Mouse (Mus musculus): ENCODE results near the gene Scd2.
"Not testable (repeated sequence)": the region's sequence is repeated elsewhere in the genome, so short reads cannot be mapped to it uniquely, and the experiment has no call there.

The Scd2 gene

DNA sequence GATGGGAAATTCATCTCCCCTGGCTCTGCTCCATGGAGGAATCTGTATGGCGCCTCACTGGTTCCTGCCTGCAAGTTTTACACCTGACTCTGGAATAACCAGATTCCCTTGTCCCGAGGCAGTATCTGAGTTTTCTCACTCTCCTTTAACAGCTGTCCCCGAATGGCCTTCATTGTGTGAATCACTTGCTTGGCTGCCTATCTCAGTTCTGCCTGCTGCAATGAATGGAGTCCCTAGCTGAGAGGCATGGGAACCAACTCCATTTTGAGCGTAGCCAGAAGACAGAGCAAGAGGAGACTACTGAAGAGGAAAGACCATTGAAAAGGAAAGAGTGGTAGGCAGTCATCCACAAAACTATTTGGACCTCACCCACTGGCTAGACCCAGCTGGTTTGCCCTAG is 19.8 kb upstream of the Scd2 start:
- DNase-seq (ENCODE audit: low read depth, low spot score), result no peak

DNA sequence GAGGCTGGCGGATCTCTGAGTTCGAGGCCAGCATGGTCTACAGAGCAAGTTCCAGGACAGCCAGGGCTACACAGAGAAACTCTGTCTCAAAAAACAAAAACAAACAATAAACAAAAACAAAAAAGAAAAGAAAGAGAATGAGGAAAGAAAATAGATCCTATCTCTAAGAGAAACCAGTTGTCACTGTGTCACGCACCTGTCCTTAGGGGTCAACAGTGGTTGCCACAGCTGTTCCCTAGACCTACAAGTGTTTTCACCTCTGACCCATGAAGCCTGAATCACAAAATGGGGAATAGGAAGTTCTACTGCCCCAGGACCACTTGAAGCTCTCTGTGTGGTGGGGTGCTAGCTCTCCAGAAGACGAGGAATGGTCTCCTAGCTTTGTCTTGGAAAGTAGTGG is 19.0 kb upstream of the Scd2 start:
- no peak for DNase-seq (ENCODE audit: low read depth, low spot score)

DNA sequence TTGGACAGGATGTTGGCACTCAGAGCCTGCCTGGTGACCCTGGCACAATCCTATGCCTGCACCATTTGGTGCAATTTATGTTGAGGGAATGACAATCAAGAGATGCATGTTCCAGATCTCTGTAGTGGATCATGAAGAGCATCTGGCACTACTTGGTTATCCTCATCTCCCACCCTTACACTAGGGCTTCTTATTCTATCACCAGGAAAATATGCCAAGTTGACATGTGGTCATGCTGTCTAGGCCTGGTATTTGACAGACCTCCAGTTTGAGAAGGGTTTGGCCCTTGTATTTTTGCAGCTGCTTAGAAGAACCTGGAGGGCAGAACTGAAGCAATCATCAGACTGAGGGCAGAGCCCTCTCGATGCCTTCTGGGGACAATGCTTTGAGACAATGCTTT is 18.1 kb upstream of the Scd2 start:
- DNase-seq (ENCODE audit: low read depth, low spot score), result no peak

DNA sequence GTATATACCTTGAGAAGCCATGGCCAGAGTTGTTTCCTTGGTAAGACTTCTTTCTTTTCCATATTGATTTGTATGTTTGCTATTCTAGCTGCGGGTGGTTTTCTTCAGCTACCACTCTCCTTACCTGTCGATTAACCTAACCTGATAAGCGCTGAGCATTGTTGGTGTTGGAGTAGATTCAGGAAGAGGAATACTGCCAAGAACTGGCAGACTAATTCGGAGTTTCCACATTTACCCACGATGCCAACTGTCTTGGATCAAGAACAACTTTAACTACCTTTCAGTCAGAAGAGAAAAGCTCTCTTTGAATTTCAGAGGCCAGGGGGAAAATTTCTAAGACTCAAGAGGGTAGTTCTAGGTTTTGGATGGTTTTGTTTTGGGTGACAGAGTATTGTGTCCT is 16.6 kb upstream of the Scd2 start:
- DNase-seq (ENCODE audit: low read depth, low spot score), result no peak

DNA sequence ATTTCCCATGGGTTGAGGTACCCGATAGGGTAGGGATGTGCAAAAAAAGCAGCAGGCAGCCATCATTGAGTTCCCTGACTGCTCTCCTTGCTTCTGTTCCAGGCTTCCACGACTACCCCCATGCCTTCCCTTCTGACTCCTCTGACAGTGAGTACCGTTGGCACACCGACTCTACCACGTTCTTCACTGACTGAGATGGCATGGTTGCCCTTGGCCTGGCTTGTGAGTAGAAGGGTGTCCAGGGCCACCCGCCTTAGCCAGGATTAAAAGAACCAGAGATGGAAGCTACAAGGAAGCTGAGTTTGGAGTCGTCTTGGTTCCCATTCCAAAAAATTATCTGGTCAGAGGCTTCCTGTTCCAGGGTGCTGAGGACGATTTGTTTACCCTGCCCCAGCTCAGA is 15.5 kb upstream of the Scd2 start:
- DNase-seq (ENCODE audit: low read depth, low spot score), result no peak

DNA sequence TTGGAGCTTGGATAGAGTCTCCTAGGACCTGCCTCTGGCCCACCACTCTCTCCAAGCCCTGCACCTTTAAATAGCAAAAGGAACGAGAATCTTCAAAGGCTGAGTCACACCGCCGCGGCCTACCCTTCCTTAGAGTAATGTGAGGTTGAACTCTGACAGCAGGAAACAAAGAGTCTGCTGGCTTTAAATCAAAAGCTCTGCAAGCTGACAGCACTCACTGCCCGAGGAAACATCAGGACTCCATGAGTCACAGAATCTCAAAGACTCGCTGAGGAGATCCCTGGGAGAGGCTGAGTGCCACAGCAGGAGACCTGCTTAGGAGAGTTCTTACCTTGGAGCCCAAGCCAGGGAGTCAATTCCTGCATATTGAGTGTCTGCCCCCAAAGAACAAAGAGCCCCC is 12.7 kb upstream of the Scd2 start:
- no peak for DNase-seq (ENCODE audit: low read depth, low spot score)

DNA sequence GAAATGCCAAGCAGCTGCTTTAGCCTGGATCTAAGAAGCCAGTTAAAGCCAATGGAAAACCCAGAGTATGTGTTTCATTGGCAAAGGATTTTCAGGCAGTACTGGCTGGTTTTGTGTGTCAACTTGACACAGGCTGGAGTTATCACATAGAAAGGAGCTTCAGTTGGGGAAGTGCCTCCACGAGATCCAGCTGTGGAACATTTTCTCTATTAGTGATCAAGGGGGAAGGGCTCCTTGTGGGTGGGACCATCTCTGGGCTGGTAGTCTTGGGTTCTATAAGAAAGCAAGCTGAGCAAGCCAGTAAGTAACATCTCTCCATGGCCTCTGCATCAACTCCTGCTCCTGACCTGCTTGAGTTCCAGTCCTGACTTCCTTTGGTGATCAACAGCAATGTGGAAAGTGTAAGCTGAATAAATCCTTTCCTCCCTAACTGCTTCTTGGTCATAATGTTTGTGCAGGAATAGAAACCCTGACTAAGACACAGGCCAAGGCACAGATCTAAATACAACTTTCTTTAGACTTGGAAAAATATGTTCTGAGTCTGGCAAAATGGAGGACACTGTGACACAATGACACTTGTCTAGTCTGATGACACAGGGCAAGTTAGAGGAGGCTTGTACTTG is 11.5 kb upstream of the Scd2 start:
- DNase-seq (ENCODE audit: low read depth, low spot score), result not testable (repeated sequence)

DNA sequence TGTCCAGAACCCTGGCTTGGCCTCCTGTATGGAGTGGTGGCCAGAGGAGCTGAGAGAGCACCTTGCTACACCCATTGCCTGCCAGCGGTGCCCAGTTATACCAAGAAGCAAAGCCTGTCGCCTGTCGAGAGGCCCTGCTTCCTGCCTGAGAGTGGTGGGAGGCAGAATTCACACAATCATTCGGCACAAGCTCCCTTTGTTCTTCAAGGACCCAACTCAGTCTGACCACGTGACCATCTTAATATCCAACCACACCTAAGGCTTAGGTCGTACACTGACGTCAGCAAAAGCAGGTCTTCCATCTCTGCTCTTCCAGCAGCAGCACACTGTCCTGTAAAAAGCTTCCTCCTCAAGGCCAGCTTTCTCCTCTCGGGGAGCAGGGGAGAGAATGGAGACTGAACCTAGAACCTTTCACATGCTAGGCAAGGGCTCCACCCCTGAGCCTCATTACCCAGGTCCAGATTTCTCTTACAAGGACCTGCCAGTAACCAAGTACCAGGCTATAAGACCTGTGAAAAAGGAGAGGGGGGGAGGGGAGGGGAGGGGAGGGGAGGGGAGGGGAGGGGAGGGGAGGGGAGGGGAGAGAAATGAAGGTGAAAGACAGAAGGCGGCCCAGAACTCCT is 10.8 kb upstream of the Scd2 start:
- no peak for DNase-seq (ENCODE audit: low read depth, low spot score)

DNA sequence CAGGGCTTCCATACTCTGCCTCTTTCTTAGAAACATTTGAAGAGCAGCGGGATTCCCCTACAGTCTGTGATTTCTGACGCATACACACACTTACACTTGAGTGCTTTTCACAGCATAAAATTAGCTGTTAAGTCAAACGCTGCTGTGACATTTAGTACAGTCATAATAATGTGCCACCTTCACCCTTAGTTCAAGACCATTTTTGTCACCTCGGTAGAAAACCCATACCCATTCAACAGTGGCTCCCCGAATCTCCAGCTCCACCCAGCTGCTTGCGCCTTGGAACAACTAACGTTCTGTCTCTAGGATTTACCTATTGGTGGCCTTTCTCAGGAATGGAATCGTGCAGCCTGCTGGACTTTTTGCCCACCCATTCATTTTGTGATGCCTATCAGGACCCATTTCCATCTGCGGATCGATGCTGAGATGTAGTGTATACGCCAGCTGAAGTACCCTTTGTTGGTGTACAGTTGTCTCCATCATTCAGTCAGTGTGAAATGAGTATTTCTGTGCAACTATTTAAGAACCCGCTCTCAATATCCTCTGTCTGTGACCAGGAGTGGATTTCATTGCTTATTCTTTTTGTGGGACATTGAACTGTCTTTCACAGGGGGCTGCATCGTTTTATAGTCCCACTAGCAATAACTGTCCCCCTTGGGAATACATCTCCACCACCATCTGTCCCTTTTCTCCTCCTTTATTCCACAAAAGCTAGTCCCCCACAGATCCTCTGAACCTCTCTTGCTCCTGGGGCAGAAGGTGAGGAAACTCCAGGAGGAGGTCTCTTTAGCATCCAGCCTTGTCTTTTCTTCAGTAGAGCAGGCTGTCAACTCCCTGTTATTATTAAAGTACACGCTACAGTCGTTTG is 10.1 kb upstream of the Scd2 start:
- no peak for DNase-seq (ENCODE audit: low read depth, low spot score)

DNA sequence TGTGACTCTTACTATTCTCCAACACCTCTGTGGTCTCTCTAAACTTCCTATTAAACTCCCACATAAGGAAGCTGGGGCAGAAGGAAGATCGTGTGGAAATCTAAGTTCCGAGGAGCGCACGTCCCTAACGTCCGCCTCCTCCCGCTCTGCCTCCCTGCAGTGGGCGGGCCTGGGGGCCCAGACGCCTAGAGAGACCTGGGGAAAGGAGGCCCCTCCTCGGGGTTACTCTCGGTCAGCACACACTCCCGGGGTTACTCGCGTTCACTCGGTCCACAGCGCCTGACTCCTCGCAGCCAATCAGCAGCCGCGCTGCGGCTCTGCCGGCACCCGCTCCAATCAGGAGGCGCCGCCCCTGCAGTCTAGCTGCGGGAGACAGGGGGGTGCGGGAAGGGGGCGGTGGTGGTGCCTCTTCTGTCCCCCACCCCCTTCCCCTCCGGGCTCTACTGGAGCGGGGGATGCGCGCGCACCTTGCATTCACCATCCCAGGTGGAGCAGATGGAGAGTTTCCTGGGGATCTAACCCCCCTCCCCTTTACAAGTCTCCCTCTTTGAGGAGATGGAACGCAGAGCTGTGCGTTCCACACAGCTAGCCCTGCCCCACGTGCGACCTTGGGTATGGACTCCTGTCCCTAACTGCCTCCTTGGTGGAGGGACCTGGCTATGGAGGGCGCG is 9.3 kb upstream of the Scd2 start:
- DNase-seq (ENCODE audit: low read depth, low spot score), result peak; percentile 78

DNA sequence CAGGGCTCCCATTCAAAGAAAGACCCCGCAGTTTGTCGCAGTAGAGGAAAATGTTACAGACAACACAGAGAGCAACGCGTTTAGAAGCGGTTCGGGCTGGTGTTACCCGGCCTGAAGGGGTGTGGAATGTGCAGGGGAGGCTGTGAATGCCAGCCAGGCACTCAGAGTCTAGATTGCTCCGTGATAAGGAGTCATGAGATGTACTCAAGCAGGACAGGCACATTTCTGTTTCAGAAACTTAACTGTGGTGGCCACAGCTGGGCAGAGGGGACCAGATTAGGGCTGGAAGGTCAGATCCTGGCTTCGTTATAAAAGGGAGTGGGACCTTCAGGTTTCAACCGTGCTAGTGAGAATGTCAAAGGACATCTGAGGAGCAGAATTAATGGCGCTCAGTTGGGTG is 8.8 kb upstream of the Scd2 start:
- no peak for DNase-seq (ENCODE audit: low read depth, low spot score)

DNA sequence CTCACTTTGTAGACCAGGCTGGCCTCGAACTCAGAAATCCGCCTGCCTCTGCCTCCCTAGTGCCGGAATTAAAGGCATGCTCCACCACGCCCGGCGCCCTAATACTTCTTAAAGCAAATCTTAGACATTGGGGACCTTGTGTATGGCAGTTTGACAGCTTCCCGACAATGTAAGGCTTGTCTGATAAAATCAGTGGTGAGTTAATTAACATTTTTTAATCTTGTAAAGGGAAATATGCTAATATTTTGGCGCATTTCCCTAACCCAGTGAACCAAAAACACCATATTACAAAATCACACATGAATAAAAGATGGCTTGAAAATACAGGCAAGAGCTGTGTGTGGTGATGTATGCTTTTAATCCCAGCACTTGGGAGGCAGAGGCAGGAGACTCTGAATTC is 7.9 kb upstream of the Scd2 start:
- DNase-seq (ENCODE audit: low read depth, low spot score), result no peak

DNA sequence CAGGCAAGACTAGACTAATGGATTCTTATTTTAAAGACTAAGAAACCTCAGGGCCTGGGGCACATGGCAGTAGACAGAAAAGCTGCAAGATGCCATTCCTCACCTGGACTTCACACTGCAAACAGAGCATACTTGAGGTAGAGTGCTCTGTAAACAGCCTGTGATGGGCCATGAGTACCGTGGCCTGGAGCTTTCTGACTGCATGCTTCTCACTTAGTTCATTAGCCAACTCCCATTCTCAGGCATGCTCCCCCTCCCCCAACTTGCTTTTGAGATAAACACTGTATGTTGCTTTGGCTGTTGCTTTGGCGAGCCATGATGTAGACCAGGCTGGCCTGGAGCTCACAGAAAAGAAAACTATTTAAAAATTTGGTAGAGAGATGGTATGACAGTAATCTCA is 7.4 kb upstream of the Scd2 start:
- no peak for DNase-seq (ENCODE audit: low read depth, low spot score)

DNA sequence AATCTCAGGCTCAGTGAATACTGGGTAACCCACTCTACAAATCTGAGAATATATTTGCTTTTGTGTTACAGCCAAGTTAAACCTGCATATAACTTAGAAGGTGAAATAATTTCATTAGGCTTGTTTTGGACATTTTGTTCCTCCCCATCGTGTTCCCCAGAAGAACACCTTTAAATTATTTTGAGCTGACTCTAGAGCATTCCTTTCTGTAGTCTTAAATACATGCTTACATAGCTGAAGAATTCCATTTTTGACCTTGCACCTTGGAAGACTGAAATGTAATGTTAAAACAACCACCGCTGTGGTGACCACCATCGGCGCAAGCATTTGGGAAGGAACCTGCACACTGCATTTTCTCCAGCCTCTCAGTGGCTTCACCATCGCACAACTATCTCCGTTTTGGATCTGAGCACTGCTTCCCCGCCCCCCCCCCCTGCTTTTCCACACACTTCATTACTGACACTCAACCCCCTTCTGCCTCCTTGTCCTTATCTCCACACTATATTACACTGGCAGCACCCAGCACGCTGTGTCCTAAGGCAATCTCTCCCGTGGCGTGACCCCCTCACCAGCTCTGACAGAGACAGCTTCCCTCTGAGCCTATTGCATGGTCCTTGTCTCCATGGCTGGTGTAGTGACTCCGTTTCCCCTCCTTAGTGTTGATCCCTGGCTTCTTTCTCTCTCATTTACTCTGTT is 5.9 kb upstream of the Scd2 start:
- DNase-seq (ENCODE audit: low read depth, low spot score), result no peak

DNA sequence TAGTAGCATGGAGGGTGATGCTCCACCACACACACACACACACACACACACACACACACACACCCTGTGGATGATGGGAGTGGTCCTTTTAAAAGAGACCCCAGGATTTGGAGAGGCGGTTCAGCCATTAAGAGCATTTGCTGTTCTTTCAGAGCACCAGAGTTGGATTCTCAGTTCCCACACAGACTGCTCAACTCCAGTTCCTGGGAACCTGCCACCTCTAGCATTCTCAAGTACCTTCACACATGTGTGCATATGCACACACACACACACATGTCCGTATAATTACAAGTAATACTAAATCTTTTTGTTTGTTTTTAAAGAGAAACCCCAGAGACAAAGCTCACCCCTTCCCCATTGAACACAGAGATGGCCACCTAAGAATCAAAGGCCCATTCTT is 1.4 kb upstream of the Scd2 start:
- no peak for DNase-seq (ENCODE audit: low read depth, low spot score)

DNA sequence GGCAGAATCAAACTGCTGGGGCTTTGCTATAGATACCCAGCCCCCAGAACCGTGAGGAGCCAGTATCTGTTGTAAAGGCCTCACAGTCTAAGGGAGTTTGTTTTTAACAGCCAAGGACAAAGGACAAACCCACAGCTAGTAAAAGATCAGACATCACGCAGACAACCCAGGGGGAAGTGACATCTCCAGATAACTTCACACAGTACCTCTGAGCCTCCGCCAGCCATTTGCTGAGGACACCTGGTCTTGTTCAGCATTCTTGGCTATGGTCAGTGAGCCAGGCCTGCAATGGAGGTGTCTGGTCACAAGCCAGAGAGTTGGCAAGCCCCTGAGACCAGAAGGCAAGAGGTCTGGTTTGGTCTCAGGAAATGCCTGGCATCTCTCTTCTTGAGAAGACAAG is 991 bp upstream of the Scd2 start:
- DNase-seq (ENCODE audit: low read depth, low spot score), result no peak

DNA sequence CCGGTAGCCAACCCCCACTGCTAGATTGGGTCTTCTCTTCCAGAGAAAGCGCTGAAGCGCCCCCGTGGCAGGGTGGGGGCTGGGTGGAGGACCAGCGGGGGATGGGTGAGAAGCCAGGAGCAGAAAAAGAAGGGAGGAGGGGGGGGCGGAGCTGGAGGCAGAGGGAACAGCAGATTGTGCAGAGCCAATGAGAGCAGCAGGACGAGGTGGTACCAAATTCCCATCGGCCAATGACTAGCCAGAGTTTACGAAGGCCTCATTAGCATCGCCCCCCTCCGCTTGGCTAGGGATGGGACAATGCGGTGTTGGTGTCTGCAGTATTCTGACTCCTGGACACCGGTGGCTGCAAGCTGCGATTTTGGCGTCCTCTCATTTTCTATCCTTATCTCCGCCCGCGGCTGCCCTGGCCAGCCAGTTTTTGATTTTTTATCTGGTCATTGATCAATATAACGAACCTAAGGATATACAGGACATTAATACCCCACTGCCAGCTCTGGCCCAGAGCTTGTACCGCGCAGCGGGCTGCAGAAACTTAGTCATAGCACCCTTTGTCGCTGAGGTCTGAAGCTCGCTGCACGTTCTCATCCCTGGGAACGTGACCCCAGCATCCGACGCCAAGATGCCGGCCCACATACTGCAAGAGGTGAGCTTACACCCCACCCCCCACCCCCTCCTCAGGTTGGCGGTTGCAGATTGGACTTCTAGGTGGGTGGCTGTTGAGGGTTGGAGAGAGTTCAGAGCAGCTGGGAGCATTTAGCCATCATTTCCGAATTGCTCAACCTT is 486 bp downstream of the Scd2 start:
- DNase-seq (ENCODE audit: low read depth, low spot score), result peak; percentile 84

DNA sequence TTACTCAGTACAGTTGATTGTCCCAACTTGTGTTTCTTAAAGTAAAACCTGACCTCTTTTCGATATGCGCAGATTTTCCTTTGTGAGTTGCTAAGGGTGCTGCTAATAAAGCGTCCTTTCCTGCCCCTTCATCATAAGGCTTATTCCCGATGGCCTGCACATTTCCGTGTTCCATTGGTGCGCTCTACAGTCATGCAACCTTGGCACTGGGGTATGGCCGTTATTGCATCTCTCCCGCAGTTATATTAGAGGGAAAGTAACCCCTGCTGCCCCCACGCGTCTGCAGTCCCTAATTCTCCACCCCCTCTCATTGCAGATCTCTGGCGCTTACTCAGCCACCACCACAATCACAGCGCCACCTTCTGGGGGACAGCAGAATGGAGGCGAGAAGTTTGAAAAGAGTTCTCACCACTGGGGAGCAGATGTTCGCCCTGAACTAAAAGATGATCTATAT is 1.1 kb downstream of the Scd2 start:
- DNase-seq (ENCODE audit: low read depth, low spot score), result peak; percentile 72

DNA sequence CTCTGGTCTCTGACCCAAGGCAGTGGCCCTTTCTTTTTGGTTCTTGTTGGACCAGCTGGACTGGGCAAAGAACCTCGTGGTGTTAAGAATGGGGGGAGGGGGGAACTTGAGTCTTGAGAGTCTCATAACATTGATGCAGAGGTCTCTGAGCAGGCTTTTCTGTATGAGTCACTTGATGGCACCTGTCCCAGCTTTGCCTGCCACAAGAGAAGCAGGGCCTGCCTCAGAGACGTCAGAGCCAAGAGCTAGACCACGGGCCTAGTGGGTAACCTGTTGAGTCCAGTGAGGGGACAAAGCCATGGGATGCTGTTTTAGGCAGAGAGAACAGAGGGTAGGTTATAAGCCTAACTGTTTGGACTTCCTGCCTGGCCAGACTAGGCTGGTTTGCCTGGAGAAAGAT is 1.8 kb downstream of the Scd2 start:
- no peak for DNase-seq (ENCODE audit: low read depth, low spot score)

DNA sequence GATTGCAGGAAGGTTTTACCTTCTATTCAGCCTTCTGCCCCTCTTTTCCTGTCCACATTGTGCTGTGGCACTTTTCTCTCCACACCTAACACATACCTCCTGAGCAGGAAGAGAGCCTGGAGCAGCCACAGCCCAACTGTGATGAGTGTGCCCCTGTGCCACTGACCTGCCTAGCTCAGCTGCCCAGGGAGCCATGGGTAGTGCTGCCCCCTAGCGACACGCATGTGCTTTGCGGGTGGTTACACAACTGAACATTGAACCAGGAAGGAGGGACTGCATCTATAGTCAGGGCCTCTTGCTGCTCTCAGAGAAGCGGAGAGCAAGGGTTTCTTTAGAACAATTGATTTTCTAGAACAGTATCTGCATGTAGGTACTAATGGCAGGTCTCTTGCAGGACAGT is 2.3 kb downstream of the Scd2 start:
- peak; percentile 72 for DNase-seq (ENCODE audit: low read depth, low spot score)

DNA sequence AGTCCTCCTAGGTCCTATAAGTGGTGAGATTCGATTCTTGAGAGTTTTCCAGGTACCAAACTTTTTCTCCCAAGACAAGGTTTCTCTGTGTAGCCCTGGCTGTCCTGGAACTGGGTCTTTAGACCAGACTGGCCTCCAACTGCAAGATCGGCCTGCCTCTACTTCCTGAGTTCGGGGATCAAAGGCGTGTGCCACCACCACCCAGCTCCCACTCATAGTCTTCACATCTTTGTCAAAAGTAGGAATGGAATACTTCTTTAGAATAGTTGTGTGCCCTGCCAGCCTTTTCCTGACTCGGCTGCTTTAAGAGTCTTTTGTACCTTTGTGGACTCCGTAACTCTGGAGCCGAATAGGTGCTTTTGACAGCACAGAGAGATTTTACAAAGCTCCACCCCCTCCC is 2.7 kb downstream of the Scd2 start:
- no peak for DNase-seq (ENCODE audit: low read depth, low spot score)
